Mouse (Mus musculus): ENCODE data around the gene Rnf24.

GRCm38 (mm10) chr2:131275493-131275892 is 77.2 kb downstream of the Rnf24 start:
- TF ChIP-seq POLR2A (IDR thresholded peaks at IDR 0.05; ENCODE audit: borderline replicate concordance, insufficient read depth, low read length) = no peak
- no peak for TF ChIP-seq CTCF (IDR thresholded peaks at IDR 0.05; ENCODE audit: borderline replicate concordance, insufficient read depth, low read depth, low read length)
